Mouse (Mus musculus) hindbrain, postnatal 0 days (tissue): Measurements from ENCODE around the gene Psmg4. TPM values are rescaled to one million over a fixed set of nuclear protein-coding genes. Genes with fewer than 3 reads are reported as not detected.

Experiments used
- ATAC-seq: fragments of 200-750 bp; cut with Nextera tagmentation; 2 replicates; pipeline ENCODE4 v1.8.0; 2017; ENCODE audit warnings: mild to moderate bottlenecking, moderate TSS enrichment, moderate library complexity
- DNase-seq: peaks from one replicate; pipeline ENCODE4 v3.0.0-alpha.2; 2015; ENCODE audit warnings: low spot score
- H3K27ac ChIP-seq: fragments of 300-500 bp; sonication (generic); 2 replicates; pipeline ENCODE4 v1.5.1; 2014; ENCODE audit warnings: mild to moderate bottlenecking
- H3K27me3 ChIP-seq: fragments of 300-500 bp; sonication (generic); 2 replicates; pipeline ENCODE4 v1.6.1; 2014; ENCODE audit warnings: low read length, mixed read lengths; ENCODE audit not compliant: insufficient read depth
- H3K36me3 ChIP-seq: fragments of 300-500 bp; sonication (generic); 2 replicates; pipeline ENCODE4 v1.6.1; 2014; ENCODE audit warnings: low read length, mixed read lengths; ENCODE audit not compliant: insufficient read depth
- H3K4me1 ChIP-seq: fragments of 300-500 bp; sonication (generic); 2 replicates; pipeline ENCODE4 v1.6.1; 2014; ENCODE audit warnings: antibody characterized with exemption, low read length, mixed read lengths; ENCODE audit not compliant: insufficient read depth
- H3K4me2 ChIP-seq: fragments of 300-500 bp; sonication (generic); 2 replicates; pipeline ENCODE4 v1.6.1; 2014; ENCODE audit warnings: low read depth, mild to moderate bottlenecking, low read length, moderate library complexity, mixed read lengths
- H3K4me3 ChIP-seq: fragments of 300-500 bp; sonication (generic); 2 replicates; pipeline ENCODE4 v1.5.1; 2014; ENCODE audit warnings: low read length
- H3K9ac ChIP-seq: fragments of 300-500 bp; sonication (generic); replicated peaks from 2 replicates; pipeline ENCODE4 v1.6.1; 2014; ENCODE audit warnings: mild to moderate bottlenecking, low read length, moderate library complexity, mixed read lengths
- H3K9me3 ChIP-seq: fragments of 300-500 bp; sonication (generic); 2 replicates; pipeline ENCODE4 v1.6.1; 2016; ENCODE audit warnings: low read length, mixed read lengths
- CTCF ChIP-seq: IDR thresholded peaks from 2 replicates; pipeline ENCODE4 v1.5.1; 2016; ENCODE audit warnings: antibody characterized with exemption, control low read depth, low read depth
- WGBS: fragments of 180-500 bp; shearing (Covaris S2); extraction: QIAGEN DNeasy Blood & Tissue Kit; methylation state at CpG from one replicate; pipeline ENCODE4 v1.1.7; 2014; 5-methylcytosine and 5-hydroxymethylcytosine counted together
- polyA plus RNA-seq: library from polyadenylated mRNA; unstranded; fragments of >200 nt; fragmentation: Nextera tagmentation; extraction: Ambion mirVana; gene quantifications from 2 replicates; pipeline ENCODE4 v1.2.1, GENCODE M21; 2015
- total RNA-seq: library from RNA; depleted of rRNA; stranded (reverse); fragments of >200 nt; gene quantifications from 2 replicates; pipeline ENCODE4 v1.2.3, GENCODE M21; 2014

The Psmg4 gene
- total and polyA plus RNA-seq, 2 experiments from 2014 or later = 75.9 to 88.5 TPM

GRCm38 (mm10) chr13:34153254-34154011 lies 9.3 kb upstream of the Psmg4 start:
- WGBS = 47% methylated on average over 4 of the region's 5 CpGs
- Histone ChIP-seq H3K4me3 (no peak overlapping the region), H3K4me1 (peaks cover 8% of the 10 kb centered on the region), H3K36me3 (no peaks in the 10 kb centered on the region), H3K27ac (peak overlapping the region; percentile 60; the same call in 1 of the 2 replicates), H3K27me3 (no peaks in the 10 kb centered on the region), H3K4me2 (no peak overlapping the region; the same call in 1 of the 2 replicates), H3K9ac (no peak overlapping the region), H3K9me3 (no peaks in the 10 kb centered on the region)
- DNase-seq (peak; percentile 63), ATAC-seq (no peak)
- no peak for TF ChIP-seq CTCF

GRCm38 (mm10) chr13:34154217-34154930 lies 8.4 kb upstream of the Psmg4 start:
- H3K9me3 ChIP-seq = no peaks in the 10 kb centered on the region
- 25% methylated on average over 13 of the region's 13 CpGs for WGBS
- H3K4me1 ChIP-seq = peaks cover 8% of the 10 kb centered on the region
- H3K4me3 ChIP-seq = peak overlapping the region; percentile 27
- DNase-seq (peak; percentile 91), ATAC-seq (peak; percentile 53)
- H3K36me3 ChIP-seq = no peaks in the 10 kb centered on the region
- TF ChIP-seq CTCF = peak; percentile 80
- peak overlapping the region; percentile 54 for H3K4me2 ChIP-seq
- no peaks in the 10 kb centered on the region for H3K27me3 ChIP-seq
- peak overlapping the region; percentile 78 for H3K27ac ChIP-seq
- no peak overlapping the region; the same call in 1 of the 2 replicates for H3K9ac ChIP-seq

GRCm38 (mm10) chr13:34154931-34155272 lies 7.9 kb upstream of the Psmg4 start:
- Histone ChIP-seq H3K4me1 (peaks cover 8% of the 10 kb centered on the region), H3K9me3 (no peaks in the 10 kb centered on the region), H3K9ac (no peak overlapping the region; the same call in 1 of the 2 replicates), H3K27me3 (no peaks in the 10 kb centered on the region), H3K36me3 (no peaks in the 10 kb centered on the region), H3K27ac (peak overlapping the region; percentile 78; the same call in 1 of the 2 replicates), H3K4me3 (peak overlapping the region; percentile 27), H3K4me2 (peak overlapping the region; percentile 54)
- peak; percentile 82 for TF ChIP-seq CTCF
- WGBS = 21% methylated on average over 3 of the region's 3 CpGs
- no peak for ATAC-seq
- DNase-seq = peak; percentile 84

GRCm38 (mm10) chr13:34156133-34156839 lies 6.5 kb upstream of the Psmg4 start:
- Histone ChIP-seq H3K9me3 (no peaks in the 10 kb centered on the region), H3K4me3 (no peak overlapping the region), H3K27me3 (no peaks in the 10 kb centered on the region), H3K4me2 (no peak overlapping the region), H3K36me3 (no peaks in the 10 kb centered on the region), H3K4me1 (peaks cover 8% of the 10 kb centered on the region), H3K9ac (no peak overlapping the region), H3K27ac (peak overlapping the region; percentile 60)
- TF ChIP-seq CTCF = no peak
- 44% methylated on average over 8 of the region's 8 CpGs for WGBS
- ATAC-seq (peak; percentile 21), DNase-seq (peak; percentile 32)

- Histone ChIP-seq H3K9me3 (no peaks in the 10 kb centered on the region), H3K4me2 (no peak overlapping the region), H3K9ac (no peak overlapping the region), H3K27ac (peak overlapping the region; percentile 60), H3K36me3 (no peaks in the 10 kb centered on the region), H3K27me3 (no peaks in the 10 kb centered on the region), H3K4me3 (no peak overlapping the region), H3K4me1 (peaks cover 8% of the 10 kb centered on the region)
- WGBS = 46% methylated on average over 2 of the region's 2 CpGs
- ATAC-seq (peak; percentile 46), DNase-seq (peak; percentile 66)
- peak; percentile 5; the same call in 1 of the 2 replicates for TF ChIP-seq CTCF
Measured at GRCm38 (mm10) chr13:34156840-34157185, 6.0 kb upstream of the Psmg4 start.

- Histone ChIP-seq H3K4me3 (no peak overlapping the region), H3K4me1 (peaks cover 11% of the 10 kb centered on the region), H3K27ac (0 out of 2 replicates have a peak overlapping the region, but pooled peaks have one; percentile 23), H3K36me3 (no peaks in the 10 kb centered on the region), H3K9me3 (no peaks in the 10 kb centered on the region), H3K9ac (no peak overlapping the region), H3K27me3 (no peaks in the 10 kb centered on the region), H3K4me2 (no peak overlapping the region)
- ATAC-seq = no peak
- no peak for DNase-seq
- 82% methylated on average over 3 of the region's 3 CpGs for WGBS
- peak; percentile 34; the same call in 1 of the 2 replicates for TF ChIP-seq CTCF
Measured at GRCm38 (mm10) chr13:34157596-34158157, 5.1 kb upstream of the Psmg4 start.
